8 mouse cellular contexts compared by ENCODE assay signal in the genomic region with DNA sequence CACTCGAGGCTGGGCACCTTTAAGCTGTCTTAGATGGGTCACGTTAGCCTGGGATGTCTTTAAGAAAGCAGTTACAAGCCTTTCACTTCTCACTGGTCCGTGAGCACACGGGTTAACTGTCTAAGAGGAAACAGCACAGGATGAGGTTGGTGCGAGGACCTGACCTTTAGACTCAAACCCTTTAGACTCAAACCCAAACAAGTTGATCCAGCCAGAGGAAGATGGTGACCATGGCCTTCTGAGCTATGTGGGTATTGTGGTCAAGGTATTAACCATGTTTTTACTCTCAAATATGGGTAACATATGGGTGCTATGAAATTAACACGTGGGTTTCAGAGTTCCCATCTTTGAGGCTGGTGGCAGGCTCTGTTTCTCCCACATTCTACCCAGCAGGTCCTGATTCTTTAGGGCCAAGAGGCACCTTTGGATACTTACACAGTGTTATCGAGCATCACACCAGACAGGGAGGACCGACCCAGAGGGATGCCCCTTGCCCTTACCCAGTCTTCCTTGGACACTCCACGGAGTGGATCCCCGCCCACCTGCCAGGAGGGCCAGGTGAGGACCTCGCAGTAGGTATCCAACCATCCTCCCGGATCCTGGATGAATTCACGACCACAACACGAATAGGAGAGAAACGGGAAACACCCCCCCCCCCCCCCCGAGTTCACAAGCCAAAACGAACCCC. TPM values are rescaled to one million over a fixed set of nuclear protein-coding genes. Genes with fewer than 3 reads are reported as not detected.
A peak's percentile ranks its signal among the peaks of the same experiment; 100 is the strongest.
DNase-seq lines count a peak whose midpoint lies in the region; ATAC-seq lines count a peak whose summit lies in the region.

No protein-coding gene starts in this region.

- H3K4me1 ChIP-seq in hindbrain, embryonic 10.5 days (replicated peaks), result peaks cover 17% of the 10 kb centered on the region

- H3K36me3 ChIP-seq in hindbrain, embryonic 10.5 days, result no peaks in the 10 kb centered on the region

- ATAC-seq in megakaryocyte-erythroid progenitor cell, adult 5-6 weeks (replicated peaks; ENCODE audit: low FRiP score, low TSS enrichment, poor library complexity, severe bottlenecking), result 0 out of 2 replicates have a peak, but pooled peaks have one; percentile 10

- peak overlapping the region; percentile 41 for H3K4me3 ChIP-seq in hindbrain, embryonic 10.5 days

- no peak overlapping the region for H3K27ac ChIP-seq in hindbrain, embryonic 10.5 days

- peak; percentile 46 for DNase-seq in cerebellum, adult 9-10 months
- no peak for DNase-seq in cerebellum, adult 11 months
- DNase-seq in A20 (ENCODE audit: low read depth, low spot score), result peak; percentile 44
- no peak for DNase-seq in hindbrain, embryonic 10.5 days (ENCODE audit: low spot score)
- DNase-seq in spleen, adult 18-20 months, result no peak
- no peak for DNase-seq in thymus, postnatal 36 days
- no peak for DNase-seq in right cerebral cortex, postnatal 14 days

- 33% methylated on average over 17 of the region's 17 CpGs for WGBS in hindbrain, embryonic 10.5 days

- H3K9me3 ChIP-seq in hindbrain, embryonic 10.5 days, result no peaks in the 10 kb centered on the region

- H3K27me3 ChIP-seq in hindbrain, embryonic 10.5 days (ENCODE audit: insufficient read depth, poor library complexity, severe bottlenecking), result no peaks in the 10 kb centered on the region; the same call in none of the 2 replicates

RNA-seq across cellular contexts. Expression of a gene that starts 31.8 kb away (rescaled TPM):
- 15.6 and 20.2 TPM in 2 replicates for polyA plus RNA-seq in hindbrain, embryonic 10.5 days (2016; fragmentation: Nextera tagmentation; extraction: Ambion mirVana)
- 34.0 and 40.6 TPM in 2 replicates for total RNA-seq in megakaryocyte-erythroid progenitor cell, adult 5-6 weeks (2014; fragmentation: Nextera tagmentation)
- total RNA-seq in megakaryocyte-erythroid progenitor cell, adult 5-6 weeks (2017), result 36.7 and 37.1 TPM in 2 replicates

RNA-seq across cellular contexts. Expression of a gene that starts 32.9 kb away (rescaled TPM):
- polyA plus RNA-seq in hindbrain, embryonic 10.5 days (2016; fragmentation: Nextera tagmentation; extraction: Ambion mirVana), result 1.3 and 1.8 TPM in 2 replicates
- 0.24 TPM in 1 of 2 replicates, not detected in the other for total RNA-seq in megakaryocyte-erythroid progenitor cell, adult 5-6 weeks (2014; fragmentation: Nextera tagmentation)
- total RNA-seq in megakaryocyte-erythroid progenitor cell, adult 5-6 weeks (2017), result not detected in 2 replicates

Comparison
In these comparisons a context has a peak if more than half of its experiments do, and no peak if none do; other contexts are left out.
1. DNase-seq: peak in cerebellum, adult 9-10 months (single experiment) and A20 (single experiment); none in cerebellum, adult 11 months (single experiment), hindbrain, embryonic 10.5 days (single experiment), spleen, adult 18-20 months (0 of 2), thymus, postnatal 36 days (0 of 2) and right cerebral cortex, postnatal 14 days (single experiment).